Mouse (Mus musculus) NIH3T3 (cell line): Measurements from ENCODE around the gene Shpk.
A peak's percentile ranks its signal among the peaks of the same experiment; 100 is the strongest.

Experiments used
- DNase-seq: peaks from one replicate; pipeline ENCODE4 v3.0.0-alpha.2; 2012; ENCODE audit warnings: low read depth

Shpk gene

DNA sequence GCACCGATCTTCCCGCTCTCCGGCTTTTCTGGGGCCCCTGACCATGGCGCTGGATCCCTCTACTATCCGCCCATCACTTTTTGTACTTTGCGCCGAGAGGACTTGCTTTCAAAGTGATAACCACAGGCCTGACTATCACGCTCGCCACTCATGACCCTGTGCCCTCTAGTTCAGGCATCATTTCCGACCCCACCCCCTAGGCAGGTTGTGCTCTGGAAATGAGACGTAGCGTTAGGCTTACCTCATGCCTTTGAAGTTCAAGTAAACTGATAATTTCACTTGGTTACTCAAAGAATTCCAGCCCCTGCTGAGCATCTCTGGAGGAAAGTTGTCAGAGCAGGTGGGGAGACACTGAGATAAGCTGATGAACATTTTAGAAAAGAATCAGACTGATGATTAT, 619 bp downstream of the Shpk start:
- no peak for DNase-seq

- peak; percentile 88 for DNase-seq
Measured at GRCm38 (mm10) chr11:73201021-73201420, 1.8 kb downstream of the Shpk start.

DNA sequence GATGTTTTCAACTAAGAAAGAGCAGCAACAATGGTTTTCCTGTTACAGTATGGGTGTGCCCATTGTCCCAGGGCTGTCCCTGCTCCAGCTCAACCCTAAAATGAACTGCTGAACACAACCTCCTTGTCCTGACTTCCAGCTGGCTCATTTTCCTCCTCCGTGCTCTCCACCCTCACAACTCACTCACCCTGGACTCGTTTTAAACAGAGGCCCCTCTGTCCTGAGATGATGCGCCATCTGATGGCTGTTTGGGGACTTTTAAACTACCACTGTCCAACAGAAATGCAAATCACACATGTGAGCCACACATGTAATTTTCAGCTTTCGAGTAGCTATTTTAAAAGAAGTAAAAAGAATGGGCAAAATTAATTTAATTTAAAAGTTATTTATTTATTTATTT, 2.3 kb downstream of the Shpk start:
- DNase-seq, result peak; percentile 55

GRCm38 (mm10) chr11:73203895-73204294, 4.6 kb downstream of the Shpk start:
- no peak for DNase-seq

GRCm38 (mm10) chr11:73205194-73205593, 5.9 kb downstream of the Shpk start:
- DNase-seq, result no peak

- no peak for DNase-seq
Measured at GRCm38 (mm10) chr11:73207621-73208020, 8.4 kb downstream of the Shpk start.

DNA sequence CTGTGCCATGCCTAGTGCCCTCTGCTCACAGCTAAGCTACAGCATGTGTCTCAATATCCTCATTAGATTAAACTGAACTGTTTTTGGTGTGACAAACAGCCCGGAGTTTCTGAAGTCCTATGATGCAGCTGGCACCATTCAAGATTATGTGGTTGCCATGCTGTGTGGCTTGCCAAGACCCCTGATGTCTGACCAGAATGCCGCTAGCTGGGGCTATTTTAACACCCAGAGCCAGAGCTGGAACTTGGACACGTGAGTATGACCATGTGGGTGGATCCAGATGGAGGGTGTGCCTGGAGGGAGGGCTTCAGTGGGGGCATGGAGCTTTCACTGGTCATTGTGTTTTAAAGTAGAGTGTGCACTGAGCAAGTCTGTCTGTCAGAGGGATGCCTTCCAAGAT, 14.7 kb downstream of the Shpk start:
- no peak for DNase-seq

DNA sequence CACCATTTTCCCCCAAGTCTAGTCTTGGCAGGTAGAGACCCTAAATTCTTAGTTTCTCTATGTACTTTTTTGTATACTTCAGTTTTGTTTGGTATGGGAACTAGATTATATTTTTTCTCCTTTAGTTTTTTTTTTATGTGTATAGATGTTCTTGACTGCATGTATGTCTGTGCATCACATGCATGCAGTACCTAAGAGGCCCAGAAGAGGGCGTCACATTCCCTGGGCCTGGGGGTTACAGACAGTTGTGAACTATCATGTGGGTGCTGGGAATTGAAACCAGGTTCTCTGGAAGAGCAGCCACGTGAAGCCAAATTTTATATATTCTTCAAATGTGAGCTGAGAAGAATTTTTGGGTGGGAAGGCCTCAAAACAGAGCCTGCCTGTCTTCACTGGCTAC, 20.4 kb downstream of the Shpk start:
- DNase-seq, result no peak

GRCm38 (mm10) chr11:73220651-73221050, 21.4 kb downstream of the Shpk start:
- peak; percentile 62 for DNase-seq

DNA sequence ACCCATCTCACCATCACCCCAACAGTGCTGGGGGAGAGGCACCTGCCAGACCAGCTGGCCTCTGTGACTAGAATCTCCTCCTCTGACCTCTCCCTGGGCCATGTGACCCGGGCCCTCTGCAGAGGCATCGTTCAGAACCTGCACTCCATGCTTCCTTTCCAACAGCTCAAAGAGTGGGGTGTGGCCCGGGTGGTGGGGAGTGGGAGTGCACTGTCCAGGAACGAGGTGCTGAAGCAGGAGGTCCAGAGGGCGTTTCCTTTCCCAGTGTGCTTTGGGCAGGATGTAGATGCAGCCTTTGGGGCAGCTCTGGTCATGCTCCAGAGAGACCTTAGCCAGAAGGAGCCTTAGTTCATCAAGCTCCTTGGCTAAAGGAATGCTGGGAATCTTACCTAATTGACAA, 23.6 kb downstream of the Shpk start:
- no peak for DNase-seq

- peak; percentile 58 for DNase-seq
Measured at GRCm38 (mm10) chr11:73223966-73224365, 24.7 kb downstream of the Shpk start.

DNA sequence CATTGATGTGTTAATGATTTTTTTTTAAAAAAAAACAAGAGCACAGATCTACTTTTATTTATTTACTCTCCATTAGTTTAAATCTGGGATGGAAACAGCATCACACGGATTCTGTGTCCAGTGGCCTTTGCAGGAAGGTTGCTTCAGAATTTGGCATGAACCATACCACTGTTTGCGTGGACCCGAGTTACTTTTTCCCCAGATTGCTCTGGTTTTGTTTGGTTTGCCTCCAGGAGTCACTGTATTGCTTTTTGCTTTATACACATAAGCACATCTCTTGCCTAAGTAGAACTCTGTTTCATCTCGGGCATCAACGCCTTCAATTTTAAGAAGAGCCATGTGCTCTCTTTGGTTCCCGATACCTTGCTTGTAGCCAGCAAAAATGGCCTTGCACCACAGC, 26.6 kb downstream of the Shpk start:
- no peak for DNase-seq

- no peak for DNase-seq
Measured at GRCm38 (mm10) chr11:73228881-73229280, 29.6 kb downstream of the Shpk start.

- DNase-seq, result no peak
Measured at GRCm38 (mm10) chr11:73230081-73230480, 30.8 kb downstream of the Shpk start.

DNA sequence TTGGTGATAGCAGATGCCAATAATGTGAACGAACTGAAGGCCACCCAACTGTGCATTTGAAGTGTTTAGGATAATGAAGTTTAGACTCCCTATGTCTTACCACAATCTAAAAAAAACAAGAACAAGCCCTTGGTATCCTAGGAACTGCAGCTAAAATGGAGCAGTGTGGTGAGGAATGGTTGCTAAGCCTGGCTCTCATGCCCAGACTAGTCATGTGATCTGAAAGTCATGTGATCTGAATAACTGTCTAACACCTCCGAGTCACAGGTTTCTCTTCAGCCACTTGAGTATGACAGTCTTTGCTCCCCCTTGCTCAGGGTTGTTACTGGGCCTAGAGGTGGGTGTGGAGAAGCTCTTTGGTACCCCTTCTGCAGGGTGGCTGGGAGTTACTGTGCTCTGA, 33.3 kb downstream of the Shpk start:
- peak; percentile 15 for DNase-seq

- no peak for DNase-seq
Measured at GRCm38 (mm10) chr11:73233992-73234391, 34.7 kb downstream of the Shpk start, which contains the start of gene Trpv1. TSS of gene Trpv1 (plus strand) at chr11:73234292.

- DNase-seq, result peak; percentile 80
Measured at GRCm38 (mm10) chr11:73235990-73236701, 36.9 kb downstream of the Shpk start.

- peak; percentile 44 for DNase-seq
Measured at GRCm38 (mm10) chr11:73236731-73237130, 37.5 kb downstream of the Shpk start.

DNA sequence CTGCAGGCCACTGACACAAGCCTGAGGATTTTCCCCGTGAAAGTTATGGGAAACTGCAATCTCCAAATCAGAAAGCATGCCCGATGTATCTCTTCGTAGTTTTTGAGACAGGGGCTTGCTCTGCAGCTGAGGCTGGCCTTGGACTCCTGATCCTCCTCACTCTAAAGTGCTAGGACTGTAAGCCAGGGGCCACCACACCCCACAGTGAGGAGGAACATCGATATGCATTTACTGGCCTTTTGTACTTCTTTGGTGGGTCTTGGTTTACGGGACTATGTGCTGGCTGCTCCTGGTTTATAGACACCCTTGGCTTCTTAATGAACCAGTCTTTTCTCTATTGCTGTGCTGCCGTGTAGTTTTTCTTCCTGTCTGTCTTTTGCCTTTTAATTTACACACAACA, 42.9 kb downstream of the Shpk start:
- no peak for DNase-seq

DNA sequence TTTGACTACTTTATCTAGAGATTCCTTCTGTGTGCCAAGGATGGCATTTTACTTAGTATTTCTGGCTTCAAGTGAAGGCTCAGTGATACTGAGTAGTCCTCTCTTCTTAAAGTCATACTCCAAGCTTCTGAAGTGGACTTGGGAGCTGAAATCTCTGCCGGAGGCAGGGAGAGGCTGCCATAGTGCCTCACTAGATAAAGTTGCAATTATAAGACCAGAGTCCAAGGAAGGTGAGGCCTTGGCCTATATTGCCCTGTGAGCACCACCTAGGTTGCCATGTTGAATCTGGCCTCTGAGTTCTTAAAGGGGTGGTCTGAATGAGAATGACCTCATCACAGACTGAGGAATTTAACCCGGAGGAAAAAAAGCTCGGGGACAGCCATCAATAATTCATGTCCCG, 43.5 kb downstream of the Shpk start:
- no peak for DNase-seq

DNA sequence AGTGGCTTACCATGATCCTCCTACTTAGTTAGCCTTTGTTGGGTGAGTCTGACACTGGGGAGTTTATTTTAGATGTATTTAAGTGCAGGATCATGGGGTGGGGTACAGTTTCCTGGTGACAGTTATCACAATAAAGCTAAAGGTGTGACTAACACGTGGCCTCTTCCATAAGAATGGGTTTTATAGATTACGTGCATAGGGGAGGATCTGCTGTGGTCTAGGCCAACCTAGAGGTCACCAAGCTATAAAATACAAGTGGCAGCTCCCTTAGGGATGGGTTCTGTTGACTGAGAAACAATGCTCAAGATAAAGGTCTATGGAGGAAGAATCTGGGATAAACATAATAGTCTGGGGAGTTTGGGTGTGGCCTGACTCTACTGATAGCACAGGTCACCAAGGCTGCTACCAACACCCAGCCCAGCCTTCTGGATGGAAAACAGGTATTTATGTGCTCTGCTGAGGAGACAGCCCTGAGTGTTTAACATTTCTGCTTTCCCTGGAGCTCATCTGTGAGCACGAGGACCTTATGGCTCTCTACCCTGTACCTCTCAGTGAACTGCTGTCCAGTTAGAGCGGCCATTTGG, 58.2 kb downstream of the Shpk start:
- no peak for DNase-seq

GRCm38 (mm10) chr11:73258664-73259063, 59.4 kb downstream of the Shpk start:
- DNase-seq, result no peak

GRCm38 (mm10) chr11:73260457-73260856, 61.2 kb downstream of the Shpk start:
- DNase-seq, result no peak

- DNase-seq, result no peak
Measured at GRCm38 (mm10) chr11:73261385-73261784, 62.1 kb downstream of the Shpk start.
